Mouse (Mus musculus) stomach, postnatal 0 days (tissue): ENCODE measurements at regions not wholly inside any gene's neighbourhood (a gene's known extent, or its start where the extent isn't known, plus 50 kb on each side); places are given as distances from the start of the nearest gene placed in this dataset.

ENCODE experiments used
- CTCF ChIP-seq: IDR thresholded peaks from 2 replicates; pipeline ENCODE4 v1.5.1; 2016; ENCODE audit warnings: antibody characterized with exemption, low read depth, mild to moderate bottlenecking, moderate library complexity
- EP300 ChIP-seq: optimal IDR thresholded peaks from 2 replicates; pipeline ENCODE3; 2016; ENCODE audit warnings: antibody characterized with exemption

GRCm38 (mm10) chr9:91503657-91504329 is 138.2 kb upstream of the Zic1 start:
- TF ChIP-seq CTCF (no peak), EP300 (no peak)
